Mouse (Mus musculus) intestine, embryonic 14.5 days (tissue): ENCODE measurements around the gene Rtp2. TPM values are rescaled to one million over a fixed set of nuclear protein-coding genes. Genes with fewer than 3 reads are reported as not detected.
"Not testable (repeated sequence)": the region's sequence is repeated elsewhere in the genome, so short reads cannot be mapped to it uniquely, and the experiment has no call there.

Source experiments
- ATAC-seq: fragments of 200-750 bp; cut with Nextera tagmentation; replicated peaks from 2 replicates; pipeline ENCODE4 v1.8.0; 2017; ENCODE audit warnings: low read depth, moderate number of reproducible peaks, moderate TSS enrichment, moderate library complexity; ENCODE audit not compliant: low FRiP score, low TSS enrichment
- DNase-seq: peaks from one replicate; pipeline ENCODE4 v3.0.0-alpha.2; 2018; ENCODE audit warnings: low spot score
- H3K27ac ChIP-seq: fragments of 300-500 bp; sonication (generic); 2 replicates; pipeline ENCODE4 v1.5.1; 2014; ENCODE audit warnings: low read depth, mild to moderate bottlenecking, control low read depth
- H3K27me3 ChIP-seq: fragments of 300-500 bp; sonication (generic); replicated peaks from 2 replicates; pipeline ENCODE4 v1.6.1; 2014; ENCODE audit warnings: low read length, control low read depth; ENCODE audit not compliant: control insufficient read depth, insufficient read depth
- H3K36me3 ChIP-seq: fragments of 300-500 bp; sonication (generic); 2 replicates; pipeline ENCODE4 v1.6.1; 2014; ENCODE audit warnings: low read length, control low read depth; ENCODE audit not compliant: control insufficient read depth, insufficient read depth
- H3K4me1 ChIP-seq: fragments of 300-500 bp; sonication (generic); replicated peaks from 2 replicates; pipeline ENCODE4 v1.6.1; 2014; ENCODE audit warnings: low read length, control low read depth, mixed read lengths; ENCODE audit not compliant: control insufficient read depth, insufficient read depth
- H3K4me2 ChIP-seq: fragments of 300-500 bp; sonication (generic); 2 replicates; pipeline ENCODE4 v1.6.1; 2014; ENCODE audit warnings: low read length
- H3K4me3 ChIP-seq: fragments of 300-500 bp; sonication (generic); 2 replicates; pipeline ENCODE4 v1.5.1; 2014; ENCODE audit warnings: low read depth, low read length, control low read depth, mixed read lengths
- H3K9ac ChIP-seq: fragments of 300-500 bp; sonication (generic); 2 replicates; pipeline ENCODE4 v1.6.1; 2014; ENCODE audit warnings: mild to moderate bottlenecking, low read length
- H3K9me3 ChIP-seq: fragments of 300-500 bp; sonication (generic); 2 replicates; pipeline ENCODE4 v1.6.1; 2016; ENCODE audit warnings: low read length, control low read depth; ENCODE audit not compliant: control insufficient read depth
- WGBS: fragments of 180-500 bp; shearing (Covaris S2); extraction: QIAGEN DNeasy Blood & Tissue Kit; methylation state at CpG from one replicate; pipeline ENCODE4 v1.1.7; 2014; 5-methylcytosine and 5-hydroxymethylcytosine counted together
- polyA plus RNA-seq: library from polyadenylated mRNA; unstranded; fragments of >200 nt; fragmentation: Nextera tagmentation; extraction: Ambion mirVana; gene quantifications from 2 replicates; pipeline ENCODE4 v1.2.1, GENCODE M21; 2014

Rtp2 gene
- polyA plus RNA-seq, 1 experiment from 2014 or later = not detected

GRCm38 (mm10) chr16:23930426-23931073, 1.6 kb downstream of the Rtp2 start:
- no peak for ATAC-seq

GRCm38 (mm10) chr16:23927301-23928114, 4.7 kb downstream of the Rtp2 start:
- Histone ChIP-seq H3K27me3 (no peaks in the 10 kb centered on the region), H3K4me1 (no peaks in the 10 kb centered on the region), H3K36me3 (no peaks in the 10 kb centered on the region), H3K4me2 (no peak overlapping the region), H3K4me3 (no peak overlapping the region), H3K9ac (no peak overlapping the region), H3K9me3 (no peaks in the 10 kb centered on the region), H3K27ac (no peak overlapping the region)
- 91% methylated on average over 33 of the region's 33 CpGs for WGBS
- no peak for ATAC-seq
- no peak for DNase-seq

More at GRCm38 (mm10) chr16:23930426-23931073, 1.6 kb downstream of the Rtp2 start:
- no peaks in the 10 kb centered on the region for H3K4me1 ChIP-seq
- no peak overlapping the region for H3K4me3 ChIP-seq
- no peak for DNase-seq
- no peaks in the 10 kb centered on the region for H3K27me3 ChIP-seq
- no peaks in the 10 kb centered on the region for H3K9me3 ChIP-seq
- no peaks in the 10 kb centered on the region for H3K36me3 ChIP-seq
- WGBS = 91% methylated on average over 3 of the region's 3 CpGs
- H3K4me2 ChIP-seq = no peak overlapping the region
- no peak overlapping the region for H3K27ac ChIP-seq
- H3K9ac ChIP-seq = no peak overlapping the region

- no peak for DNase-seq
- WGBS = 83% methylated on average over 1 of the region's 1 CpGs
- no peak overlapping the region for H3K9ac ChIP-seq
- no peak overlapping the region for H3K4me2 ChIP-seq
- no peak for ATAC-seq
- no peaks in the 10 kb centered on the region for H3K4me1 ChIP-seq
- no peaks in the 10 kb centered on the region for H3K36me3 ChIP-seq
- no peak overlapping the region for H3K4me3 ChIP-seq
- H3K9me3 ChIP-seq = no peaks in the 10 kb centered on the region
- no peak overlapping the region for H3K27ac ChIP-seq
- H3K27me3 ChIP-seq = no peaks in the 10 kb centered on the region
These were observed 9.3 kb downstream of the Rtp2 start for GRCm38 (mm10) chr16:23922906-23923305.

GRCm38 (mm10) chr16:23921697-23922096, 10.5 kb downstream of the Rtp2 start:
- Histone ChIP-seq H3K9ac (no peak overlapping the region), H3K27me3 (no peaks in the 10 kb centered on the region), H3K4me1 (no peaks in the 10 kb centered on the region), H3K4me3 (no peak overlapping the region), H3K4me2 (no peak overlapping the region), H3K27ac (no peak overlapping the region), H3K36me3 (no peaks in the 10 kb centered on the region), H3K9me3 (no peaks in the 10 kb centered on the region)
- ATAC-seq (no peak), DNase-seq (no peak)
- WGBS = 69% methylated on average over 5 of the region's 5 CpGs

- H3K4me3 ChIP-seq = no peak overlapping the region
- H3K36me3 ChIP-seq = no peaks in the 10 kb centered on the region
- no peak for DNase-seq
- H3K27me3 ChIP-seq = no peaks in the 10 kb centered on the region
- 78% methylated on average over 2 of the region's 2 CpGs for WGBS
- no peak overlapping the region for H3K9ac ChIP-seq
- H3K27ac ChIP-seq = no peak overlapping the region
- H3K4me1 ChIP-seq = no peaks in the 10 kb centered on the region
- ATAC-seq = no peak
- no peak overlapping the region for H3K4me2 ChIP-seq
- H3K9me3 ChIP-seq = no peaks in the 10 kb centered on the region
These were observed 12.8 kb downstream of the Rtp2 start for GRCm38 (mm10) chr16:23919418-23919817.

GRCm38 (mm10) chr16:23913401-23913800, 18.8 kb downstream of the Rtp2 start:
- DNase-seq = no peak
- Histone ChIP-seq H3K9me3 (no peaks in the 10 kb centered on the region), H3K4me2 (no peak overlapping the region), H3K27ac (no peak overlapping the region), H3K36me3 (no peaks in the 10 kb centered on the region), H3K4me3 (no peak overlapping the region), H3K4me1 (no peaks in the 10 kb centered on the region), H3K27me3 (no peaks in the 10 kb centered on the region), H3K9ac (no peak overlapping the region)
- 43% methylated on average over 3 of the region's 3 CpGs for WGBS
- ATAC-seq = no peak

- DNase-seq (no peak), ATAC-seq (no peak)
- Histone ChIP-seq H3K4me2 (no peak overlapping the region), H3K9ac (no peak overlapping the region), H3K27ac (no peak overlapping the region), H3K27me3 (no peaks in the 10 kb centered on the region), H3K9me3 (no peaks in the 10 kb centered on the region), H3K4me3 (no peak overlapping the region), H3K36me3 (no peaks in the 10 kb centered on the region), H3K4me1 (no peaks in the 10 kb centered on the region)
- 55% methylated on average over 13 of the region's 13 CpGs for WGBS
These were observed 19.5 kb downstream of the Rtp2 start for GRCm38 (mm10) chr16:23912741-23913140.

- H3K36me3 ChIP-seq, DNase-seq, H3K9ac ChIP-seq, H3K4me1 ChIP-seq, H3K27ac ChIP-seq, H3K4me3 ChIP-seq, H3K27me3 ChIP-seq, ATAC-seq, H3K9me3 ChIP-seq, H3K4me2 ChIP-seq: not testable (repeated sequence)
- WGBS = 88% methylated on average over 3 of the region's 3 CpGs
These were observed 23.2 kb downstream of the Rtp2 start for GRCm38 (mm10) chr16:23909015-23909354.
